Mouse (Mus musculus) liver, embryonic 14.5 days (tissue): ENCODE data around the gene Pgc.

ENCODE experiments used
- CTCF ChIP-seq: IDR thresholded peaks from 2 replicates; pipeline ENCODE4 v1.5.1; 2016; ENCODE audit warnings: antibody characterized with exemption, low read depth, control low read depth
- EP300 ChIP-seq: IDR thresholded peaks from 2 replicates; pipeline ENCODE4 v1.6.1; 2016; ENCODE audit warnings: antibody characterized with exemption, low read depth

- TF ChIP-seq EP300 (no peak), CTCF (peak; percentile 26; the same call in 1 of the 2 replicates)
Measured at GRCm38 (mm10) chr17:47730633-47731575, 4.3 kb downstream of the Pgc start.
